Mouse (Mus musculus): ENCODE results near the gene Cox7a2l. TPM values are rescaled to one million over a fixed set of nuclear protein-coding genes. Genes with fewer than 3 reads are reported as not detected.

The Cox7a2l gene
- total RNA-seq (2023), result 372 TPM

GRCm38 (mm10) chr17:83517280-83518015 is at the start of gene Cox7a2l:
Gene Cox7a2l, minus strand, starts transcription at chr17:83517330.

Other genes starting within 250 kb of the Cox7a2l start
- gene Eml4, start 166.4 kb downstream of the Cox7a2l start, total RNA-seq (2023), result 44.1 TPM
- 0.18 TPM for gene Kcng3, start 114.6 kb upstream of the Cox7a2l start, total RNA-seq (2023)
- 154 TPM for gene Mta3, start 188.8 kb upstream of the Cox7a2l start, total RNA-seq (2023)

Data from CD8-positive naive resting alpha-beta T cell, adult 57 days (primary cell).